Mouse (Mus musculus) spleen, adult 2 months (tissue): ENCODE data around the gene Btnl10. TPM values are rescaled to one million over a fixed set of nuclear protein-coding genes. Genes with fewer than 3 reads are reported as not detected.

Experiments used
- DNase-seq, 2 experiments: peaks; one replicate each; pipeline versions ENCODE4 v3.0.0 to v3.0.0-alpha.2; 2012 to 2021; ENCODE audit warnings: low spot score in 2 of 2, low read depth in 1 of 2
- H3K27ac ChIP-seq: fragments of 200-500 bp; 2 replicates; pipeline ENCODE4 v1.5.1; 2012; ENCODE audit warnings: low read length, inconsistent platforms; ENCODE audit not compliant: insufficient read depth
- H3K27me3 ChIP-seq: fragments of 200-500 bp; 2 replicates; pipeline ENCODE4 v1.6.1; 2012; ENCODE audit warnings: mild to moderate bottlenecking, moderate library complexity, low read length, inconsistent platforms; ENCODE audit not compliant: control insufficient read depth, insufficient read depth
- H3K36me3 ChIP-seq: fragments of 200-500 bp; 2 replicates; pipeline ENCODE4 v1.6.1; 2012; ENCODE audit warnings: mild to moderate bottlenecking, low read length, inconsistent platforms; ENCODE audit not compliant: control insufficient read depth, insufficient read depth
- H3K4me1 ChIP-seq: fragments of 200-500 bp; 2 replicates; pipeline ENCODE4 v1.6.1; 2011; ENCODE audit warnings: inconsistent platforms; ENCODE audit not compliant: control insufficient read depth, insufficient read depth, insufficient read length
- H3K4me3 ChIP-seq: fragments of 200-500 bp; 2 replicates; pipeline ENCODE4 v1.5.1; 2011; ENCODE audit warnings: mild to moderate bottlenecking, inconsistent platforms; ENCODE audit not compliant: insufficient read depth, insufficient read length; ENCODE audit errors: extremely low read depth
- CTCF ChIP-seq: fragments of 200-500 bp; IDR thresholded peaks from 2 replicates; pipeline ENCODE4 v1.5.1; 2011; ENCODE audit warnings: mild to moderate bottlenecking, inconsistent platforms; ENCODE audit not compliant: insufficient read depth, insufficient read length, insufficient replicate concordance; ENCODE audit errors: extremely low read depth
- POLR2A ChIP-seq: fragments of 200-500 bp; IDR thresholded peaks from 2 replicates; pipeline ENCODE4 v1.6.1; 2011; ENCODE audit warnings: low read depth, low read length, inconsistent platforms
- WGBS: fragments of 180-500 bp; shearing (Covaris S2); methylation state at CpG from one replicate; pipeline ENCODE4 v1.1.7; 2018; 5-methylcytosine and 5-hydroxymethylcytosine counted together
- polyA plus RNA-seq: library from polyadenylated mRNA; depleted of rRNA; stranded (reverse); fragments of >200 nt; gene quantifications from 2 replicates; pipeline ENCODE4 v1.2.3, GENCODE M21; 2012

Btnl10 gene
- polyA plus RNA-seq, 1 experiment, result 14.9 TPM

- H3K36me3 ChIP-seq, result no peaks in the 10 kb centered on the region
- TF ChIP-seq CTCF (no peak), POLR2A (no peak)
- no peak overlapping the region for H3K27ac ChIP-seq
- no peak for DNase-seq
- peaks cover 2% of the 10 kb centered on the region; the same call in 1 of the 2 replicates for H3K4me1 ChIP-seq
- 85% methylated on average over 5 of the region's 5 CpGs for WGBS
- H3K4me3 ChIP-seq, result no peak overlapping the region
- no peaks in the 10 kb centered on the region for H3K27me3 ChIP-seq
Observed at GRCm38 (mm10) chr11:58944136-58944535, 26.4 kb downstream of the Btnl10 start.

GRCm38 (mm10) chr11:58947306-58947705, 29.6 kb downstream of the Btnl10 start:
- DNase-seq, result no peak
- TF ChIP-seq POLR2A, result no peak
- no peak for TF ChIP-seq CTCF
- H3K4me1 ChIP-seq, result peaks cover 2% of the 10 kb centered on the region; the same call in 1 of the 2 replicates
- H3K4me3 ChIP-seq, result no peak overlapping the region
- 84% methylated on average over 3 of the region's 3 CpGs for WGBS
- no peaks in the 10 kb centered on the region for H3K36me3 ChIP-seq
- no peaks in the 10 kb centered on the region for H3K27me3 ChIP-seq
- no peak overlapping the region for H3K27ac ChIP-seq

- Histone ChIP-seq H3K27ac (peak overlapping the region; percentile 61; the same call in 1 of the 2 replicates), H3K4me1 (peaks cover 2% of the 10 kb centered on the region; the same call in 1 of the 2 replicates), H3K4me3 (peak overlapping the region; percentile 54; the same call in 1 of the 2 replicates), H3K36me3 (no peaks in the 10 kb centered on the region), H3K27me3 (no peaks in the 10 kb centered on the region)
- 23% methylated on average over 23 of the region's 23 CpGs for WGBS
- TF ChIP-seq POLR2A, result no peak
- TF ChIP-seq CTCF, result no peak
- DNase-seq, result no peak
Observed at GRCm38 (mm10) chr11:58947798-58948528, 30.3 kb downstream of the Btnl10 start.

- Histone ChIP-seq H3K27ac (peak within 1 kb of the TSS; percentile 74), H3K36me3 (no peaks in the 10 kb centered on the region), H3K27me3 (no peaks in the 10 kb centered on the region), H3K4me3 (peak within 1 kb of the TSS; percentile 59), H3K4me1 (peaks cover 7% of the 10 kb centered on the region; the same call in 1 of the 2 replicates)
- 2% methylated on average over 48 of the region's 48 CpGs for WGBS
- no peak for TF ChIP-seq CTCF
- TF ChIP-seq POLR2A, result peak; percentile 30
- peak; percentile 37 to 80 for DNase-seq
Observed at GRCm38 (mm10) chr11:58948542-58949479, 31.1 kb downstream of the Btnl10 start, which contains the start of gene Hist3h2ba. TSS of gene Hist3h2ba (plus strand) at chr11:58948920.

GRCm38 (mm10) chr11:58949480-58950431, 32.0 kb downstream of the Btnl10 start:
- 61% methylated on average over 20 of the region's 20 CpGs for WGBS
- no peak for TF ChIP-seq POLR2A
- no peak for TF ChIP-seq CTCF
- no peak overlapping the region for H3K27ac ChIP-seq
- H3K27me3 ChIP-seq, result no peaks in the 10 kb centered on the region
- peaks cover 7% of the 10 kb centered on the region; the same call in 1 of the 2 replicates for H3K4me1 ChIP-seq
- H3K4me3 ChIP-seq, result no peak overlapping the region
- H3K36me3 ChIP-seq, result no peaks in the 10 kb centered on the region
- DNase-seq, result no peak

GRCm38 (mm10) chr11:58951210-58951609, 33.5 kb downstream of the Btnl10 start:
- no peaks in the 10 kb centered on the region for H3K27me3 ChIP-seq

More at GRCm38 (mm10) chr11:58951210-58951609, 33.5 kb downstream of the Btnl10 start:
- Histone ChIP-seq H3K4me1 (peaks cover 7% of the 10 kb centered on the region; the same call in 1 of the 2 replicates), H3K27ac (no peak overlapping the region), H3K36me3 (no peaks in the 10 kb centered on the region), H3K4me3 (no peak overlapping the region)
- 94% methylated on average over 5 of the region's 5 CpGs for WGBS
- no peak for DNase-seq
- TF ChIP-seq POLR2A (no peak), CTCF (no peak)
